Mouse (Mus musculus) CH12.LX (cell line): ENCODE results near the gene Lgr6. TPM values are rescaled to one million over a fixed set of nuclear protein-coding genes. Genes with fewer than 3 reads are reported as not detected.
A peak's percentile ranks its signal among the peaks of the same experiment; 100 is the strongest.

Source experiments
- DNase-seq: peaks from one replicate; pipeline ENCODE4 v3.0.0-alpha.2; 2013; ENCODE audit errors: extremely low read depth
- H3K27ac ChIP-seq: 2 replicates; pipeline ENCODE4 v1.5.1; 2012; ENCODE audit warnings: low read depth, mild to moderate bottlenecking, control low read depth, moderate library complexity; ENCODE audit not compliant: insufficient read depth
- H3K27me3 ChIP-seq: replicated peaks from 2 replicates; pipeline ENCODE3; 2012; ENCODE audit warnings: inconsistent platforms
- H3K36me3 ChIP-seq, 2 experiments: replicated peaks in 1 of 2; 2 replicates each; pipeline versions ENCODE3 to v1.6.1; 2012; ENCODE audit warnings: inconsistent platforms in 1 of 2, low read length in 1 of 2, mild to moderate bottlenecking in 1 of 2, mixed read lengths in 1 of 2, moderate library complexity in 1 of 2; ENCODE audit not compliant: control insufficient read depth in 1 of 2, insufficient read depth in 1 of 2
- H3K4me1 ChIP-seq, 2 experiments: 2 replicates each; pipeline ENCODE4 v1.6.1; 2012; ENCODE audit warnings: inconsistent platforms in 1 of 2, moderate library complexity in 1 of 2; ENCODE audit not compliant: insufficient read depth in 2 of 2, control insufficient read depth in 1 of 2
- H3K4me2 ChIP-seq: 2 replicates; pipeline ENCODE4 v1.6.1; 2012; ENCODE audit warnings: low read depth, mild to moderate bottlenecking, control low read depth; ENCODE audit not compliant: poor library complexity, insufficient read depth, severe bottlenecking
- H3K4me3 ChIP-seq, 3 experiments: fragments of 150-350 bp in 1 of 3; sonication (generic) in 1 of 3; replicated peaks in 1 of 3; 2 replicates each; pipeline versions ENCODE3 to v1.5.1; 2011 to 2012; ENCODE audit warnings: low read depth in 2 of 3, low read length in 2 of 3, mild to moderate bottlenecking in 2 of 3, moderate library complexity in 2 of 3, control low read depth in 1 of 3, improper control_type of control experiment in 1 of 3, inconsistent platforms in 1 of 3, mixed read lengths in 1 of 3; ENCODE audit not compliant: poor library complexity in 1 of 3
- H3K79me2 ChIP-seq: replicated peaks from 2 replicates; pipeline ENCODE4 v1.6.1; 2012; ENCODE audit warnings: mild to moderate bottlenecking, moderate library complexity; ENCODE audit not compliant: control insufficient read depth, poor library complexity, insufficient read depth, severe bottlenecking; ENCODE audit errors: extremely low read depth
- H3K9ac ChIP-seq: 2 replicates; pipeline ENCODE4 v1.6.1; 2012; ENCODE audit warnings: low read depth, mild to moderate bottlenecking, control low read depth, moderate library complexity; ENCODE audit not compliant: insufficient read depth
- H3K9me3 ChIP-seq: replicated peaks from 2 replicates; pipeline ENCODE3; 2012; ENCODE audit warnings: low read length, inconsistent platforms, mixed read lengths
- BHLHE40 ChIP-seq: IDR thresholded peaks from 2 replicates; pipeline ENCODE4 v1.6.1; 2011; ENCODE audit warnings: mild to moderate bottlenecking, low read depth, low read length, improper control_type of control experiment
- CTCF ChIP-seq, 2 experiments: IDR thresholded peaks in 1 of 2; conservative IDR thresholded peaks in 1 of 2; 2 replicates each; pipeline ENCODE4 v1.5.1; 2011 to 2012; ENCODE audit warnings: low read depth in 2 of 2, low read length in 2 of 2, improper control_type of control experiment in 1 of 2, inconsistent platforms in 1 of 2, mild to moderate bottlenecking in 1 of 2, moderate library complexity in 1 of 2
- GABPA ChIP-seq: IDR thresholded peaks from 2 replicates; pipeline ENCODE4 v1.6.1; 2012; ENCODE audit warnings: low read depth, low read length, improper control_type of control experiment, inconsistent platforms; ENCODE audit not compliant: insufficient replicate concordance
- HCFC1 ChIP-seq: IDR thresholded peaks from 2 replicates; pipeline ENCODE4 v1.6.1; 2012; ENCODE audit warnings: low read depth, mild to moderate bottlenecking, inconsistent platforms, low read length, improper control_type of control experiment
- IRF4 ChIP-seq: IDR thresholded peaks from 2 replicates; pipeline ENCODE4 v1.6.1; 2014; ENCODE audit warnings: low read depth, mild to moderate bottlenecking, inconsistent platforms, low read length, improper control_type of control experiment
- JUND ChIP-seq: conservative IDR thresholded peaks from 2 replicates; pipeline ENCODE4 v1.6.1; 2011; ENCODE audit warnings: low read depth, low read length, improper control_type of control experiment
- MAFK ChIP-seq: IDR thresholded peaks from 2 replicates; pipeline ENCODE4 v1.6.1; 2011; ENCODE audit warnings: low read length, improper control_type of control experiment; ENCODE audit not compliant: insufficient replicate concordance
- MAX ChIP-seq: IDR thresholded peaks from 2 replicates; pipeline ENCODE4 v1.6.1; 2011; ENCODE audit warnings: low read length, improper control_type of control experiment
- MAZ ChIP-seq: IDR thresholded peaks from 2 replicates; pipeline ENCODE4 v1.6.1; 2012; ENCODE audit warnings: low read depth, mild to moderate bottlenecking, inconsistent platforms, low read length, improper control_type of control experiment, moderate library complexity
- MEF2A ChIP-seq: IDR thresholded peaks from 2 replicates; pipeline ENCODE4 v1.6.1; 2014; ENCODE audit warnings: low read depth, mild to moderate bottlenecking, inconsistent platforms, low read length, improper control_type of control experiment, borderline replicate concordance
- MXI1 ChIP-seq: IDR thresholded peaks from 2 replicates; pipeline ENCODE4 v1.6.1; 2011; ENCODE audit warnings: mild to moderate bottlenecking, low read depth, low read length, improper control_type of control experiment
- MYC ChIP-seq: IDR thresholded peaks from 2 replicates; pipeline ENCODE4 v1.6.1; 2011; ENCODE audit warnings: low read depth, mild to moderate bottlenecking, improper control_type of control experiment, low read length
- NRF1 ChIP-seq: IDR thresholded peaks from 2 replicates; pipeline ENCODE4 v1.6.1; 2014; ENCODE audit warnings: low read depth, mild to moderate bottlenecking, inconsistent platforms, low read length, improper control_type of control experiment, moderate library complexity
- PAX5 ChIP-seq: IDR thresholded peaks from 2 replicates; pipeline ENCODE4 v1.6.1; 2012; ENCODE audit warnings: low read length, inconsistent platforms, mixed read lengths
- POLR2A ChIP-seq: IDR thresholded peaks from 2 replicates; pipeline ENCODE4 v1.6.1; 2011; ENCODE audit warnings: low read depth, mild to moderate bottlenecking, improper control_type of control experiment, low read length
- RAD21 ChIP-seq: IDR thresholded peaks from 2 replicates; pipeline ENCODE4 v1.6.1; 2011; ENCODE audit warnings: low read depth, mild to moderate bottlenecking, low read length, improper control_type of control experiment, moderate library complexity
- SMC3 ChIP-seq: IDR thresholded peaks from 2 replicates; pipeline ENCODE4 v1.6.1; 2011; ENCODE audit warnings: low read depth, low read length, improper control_type of control experiment
- TBP ChIP-seq: conservative IDR thresholded peaks from 2 replicates; pipeline ENCODE4 v1.6.1; 2011; ENCODE audit warnings: low read depth, low read length, improper control_type of control experiment
- UBTF ChIP-seq: IDR thresholded peaks from 2 replicates; pipeline ENCODE4 v1.6.1; 2012; ENCODE audit warnings: low read depth, mild to moderate bottlenecking, inconsistent platforms, low read length, improper control_type of control experiment, moderate library complexity
- USF1 ChIP-seq: IDR thresholded peaks from 2 replicates; pipeline ENCODE4 v1.6.1; 2014; ENCODE audit warnings: low read depth, mild to moderate bottlenecking, inconsistent platforms, low read length, improper control_type of control experiment
- ZKSCAN1 ChIP-seq: IDR thresholded peaks from 2 replicates; pipeline ENCODE4 v1.6.1; 2012; ENCODE audit warnings: low read depth, inconsistent platforms, low read length, improper control_type of control experiment, borderline replicate concordance
- ZMIZ1 ChIP-seq: IDR thresholded peaks from 2 replicates; pipeline ENCODE4 v1.6.1; 2012; ENCODE audit warnings: low read depth, mild to moderate bottlenecking, inconsistent platforms, low read length, improper control_type of control experiment
- dilution Hi-C: fragments of 300-500 bp; cut with MboI; formaldehyde crosslinking; loops from 2 replicates; pipeline ENCODE4 v1.14.3; 2020; ENCODE audit warnings: low sequenced_read_pairs; ENCODE audit not compliant: extremely low pct_unique_long_range_greater_than_20kb, extremely low pct_ligation_motif_present
- in situ Hi-C: fragments of 300-500 bp; cut with MboI; formaldehyde crosslinking; loops from 3 replicates; pipeline ENCODE4 v1.14.3; 2019; ENCODE audit warnings: low sequenced_read_pairs, low pct_ligation_motif_present, low pct_unique_long_range_greater_than_20kb, mixed read lengths
- polyA plus RNA-seq: library from polyadenylated mRNA; unstranded; fragments of >175 nt; gene quantifications from 2 replicates; pipeline ENCODE4 v1.2.1, GENCODE M21; 2012; ENCODE audit warnings: low read depth; ENCODE audit not compliant: insufficient read length
- total RNA-seq, 2 experiments: library from RNA; depleted of rRNA; stranded (reverse); fragments of 300-350 nt in 1 of 2; fragments of >200 nt in 1 of 2; gene quantifications; 2 replicates each; pipeline ENCODE4 v1.2.3; 2012 to 2014

Lgr6 gene
- total and polyA plus RNA-seq, 3 experiments, result 0.07 to 0.17 (median 0.16) TPM

- DNase-seq, result no peak
- in situ Hi-C loops (no loop called here), dilution Hi-C loops (no loop called here)
- H3K4me1 ChIP-seq, result peaks cover 15 to 47% of the 10 kb centered on the region in 2 experiments
- H3K27me3 ChIP-seq, result no peaks in the 10 kb centered on the region
- no peak overlapping the region for H3K9ac ChIP-seq
- H3K4me2 ChIP-seq, result no peak overlapping the region
- TF ChIP-seq MEF2A (no peak), MXI1 (no peak), MYC (no peak), PAX5 (no peak)
- H3K4me3 ChIP-seq, result peak overlapping the region in 1 of 3 experiments; percentile 10
- H3K36me3 ChIP-seq, result peaks cover 14 to 36% of the 10 kb centered on the region in 2 experiments
- no peak overlapping the region for H3K27ac ChIP-seq
- peaks cover 7% of the 10 kb centered on the region; the same call in 1 of the 2 replicates for H3K79me2 ChIP-seq
- H3K9me3 ChIP-seq, result no peaks in the 10 kb centered on the region
These were observed 23.9 kb upstream of the Lgr6 start for GRCm38 (mm10) chr1:135128986-135129385.

- no peak overlapping the region for H3K27ac ChIP-seq
- H3K4me3 ChIP-seq, result no peak overlapping the region
- no peaks in the 10 kb centered on the region for H3K79me2 ChIP-seq
- DNase-seq, result no peak
- peaks cover 22 to 45% of the 10 kb centered on the region in 2 experiments for H3K36me3 ChIP-seq
- dilution Hi-C loops (no loop called here), in situ Hi-C loops (no loop called here)
- H3K4me1 ChIP-seq, result peaks cover 15 to 47% of the 10 kb centered on the region in 2 experiments
- TF ChIP-seq JUND, result no peak
- TF ChIP-seq POLR2A, result no peak
- no peak for TF ChIP-seq RAD21
- no peak for TF ChIP-seq NRF1
- no peak for TF ChIP-seq ZKSCAN1
- TF ChIP-seq MAFK, result no peak
- TF ChIP-seq TBP, result no peak
- no peak for TF ChIP-seq MXI1
- TF ChIP-seq HCFC1, result no peak
- TF ChIP-seq CTCF (conservative IDR thresholded peaks at IDR 0.05 in 1 of 2, IDR thresholded peaks at IDR 0.05 in 1 of 2; ENCODE audit: low read depth in 2 of 2, low read length in 2 of 2), result no peak
- no peak overlapping the region for H3K4me2 ChIP-seq
- H3K9me3 ChIP-seq, result no peaks in the 10 kb centered on the region
- H3K9ac ChIP-seq, result no peak overlapping the region
- H3K27me3 ChIP-seq, result no peaks in the 10 kb centered on the region
These were observed 22.9 kb upstream of the Lgr6 start for GRCm38 (mm10) chr1:135128011-135128441.

GRCm38 (mm10) chr1:135126443-135127027 is 21.5 kb upstream of the Lgr6 start:
- dilution Hi-C loops, result no loop called here
- no peak for DNase-seq
- no peak overlapping the region for H3K9ac ChIP-seq

More at GRCm38 (mm10) chr1:135126443-135127027, 21.5 kb upstream of the Lgr6 start:
- Histone ChIP-seq H3K9me3 (no peaks in the 10 kb centered on the region), H3K79me2 (no peaks in the 10 kb centered on the region), H3K4me3 (no peak overlapping the region), H3K27ac (no peak overlapping the region), H3K27me3 (no peaks in the 10 kb centered on the region), H3K36me3 (peaks cover 28 to 58% of the 10 kb centered on the region in 2 experiments), H3K4me1 (peaks cover 13 to 48% of the 10 kb centered on the region in 2 experiments), H3K4me2 (no peak overlapping the region)
- in situ Hi-C loops, result no loop called here
- no peak for TF ChIP-seq IRF4
- TF ChIP-seq MAX, result no peak
- TF ChIP-seq SMC3, result no peak
- TF ChIP-seq MEF2A, result no peak
- TF ChIP-seq BHLHE40, result no peak
- TF ChIP-seq ZKSCAN1, result no peak
- TF ChIP-seq UBTF, result no peak
- TF ChIP-seq USF1, result no peak
- no peak for TF ChIP-seq MAZ
- TF ChIP-seq PAX5, result no peak
- TF ChIP-seq ZMIZ1, result no peak
- TF ChIP-seq GABPA, result no peak
